Mouse (Mus musculus) spleen, adult 18-20 months (tissue): ENCODE results near the gene Hsp90ab1.

Experiments
- DNase-seq, 2 experiments: peaks; one replicate each; pipeline ENCODE4 v3.0.0; 2022; ENCODE audit warnings: mixed read lengths in 2 of 2

Gene Hsp90ab1

GRCm38 (mm10) chr17:45536264-45536663 lies 36.8 kb downstream of the Hsp90ab1 start:
- no peak for DNase-seq

- DNase-seq: no peak
Observed at GRCm38 (mm10) chr17:45532896-45533295, 40.2 kb downstream of the Hsp90ab1 start.

GRCm38 (mm10) chr17:45530346-45530782 lies 42.7 kb downstream of the Hsp90ab1 start:
- no peak for DNase-seq

GRCm38 (mm10) chr17:45526571-45526970 lies 46.5 kb downstream of the Hsp90ab1 start:
- DNase-seq: no peak

- DNase-seq: no peak
Observed at GRCm38 (mm10) chr17:45524961-45525360, 48.1 kb downstream of the Hsp90ab1 start.

- no peak for DNase-seq
Observed at GRCm38 (mm10) chr17:45523263-45523662, 49.8 kb downstream of the Hsp90ab1 start, which contains the start of gene Tcte1. Gene Tcte1, plus strand, starts transcription at chr17:45523434.

GRCm38 (mm10) chr17:45520136-45520535 lies 52.9 kb downstream of the Hsp90ab1 start:
- DNase-seq: no peak

GRCm38 (mm10) chr17:45518766-45519475 lies 54.1 kb downstream of the Hsp90ab1 start:
- no peak for DNase-seq
